Mouse (Mus musculus) stomach, postnatal 0 days (tissue): ENCODE measurements at regions not wholly inside any gene's neighbourhood (a gene's known extent, or its start where the extent isn't known, plus 50 kb on each side); places are given as distances from the start of the nearest gene placed in this dataset.

ENCODE experiments used
- CTCF ChIP-seq: IDR thresholded peaks from 2 replicates; pipeline ENCODE4 v1.5.1; 2016; ENCODE audit warnings: antibody characterized with exemption, low read depth, mild to moderate bottlenecking, moderate library complexity
- EP300 ChIP-seq: optimal IDR thresholded peaks from 2 replicates; pipeline ENCODE3; 2016; ENCODE audit warnings: antibody characterized with exemption

GRCm38 (mm10) chr7:139766296-139766695 is 67.7 kb upstream of the Adgra1 start:
- TF ChIP-seq CTCF = no peak
- TF ChIP-seq EP300 = no peak
